Mouse (Mus musculus): ENCODE results near the gene Akt3.

Gene Akt3

DNA sequence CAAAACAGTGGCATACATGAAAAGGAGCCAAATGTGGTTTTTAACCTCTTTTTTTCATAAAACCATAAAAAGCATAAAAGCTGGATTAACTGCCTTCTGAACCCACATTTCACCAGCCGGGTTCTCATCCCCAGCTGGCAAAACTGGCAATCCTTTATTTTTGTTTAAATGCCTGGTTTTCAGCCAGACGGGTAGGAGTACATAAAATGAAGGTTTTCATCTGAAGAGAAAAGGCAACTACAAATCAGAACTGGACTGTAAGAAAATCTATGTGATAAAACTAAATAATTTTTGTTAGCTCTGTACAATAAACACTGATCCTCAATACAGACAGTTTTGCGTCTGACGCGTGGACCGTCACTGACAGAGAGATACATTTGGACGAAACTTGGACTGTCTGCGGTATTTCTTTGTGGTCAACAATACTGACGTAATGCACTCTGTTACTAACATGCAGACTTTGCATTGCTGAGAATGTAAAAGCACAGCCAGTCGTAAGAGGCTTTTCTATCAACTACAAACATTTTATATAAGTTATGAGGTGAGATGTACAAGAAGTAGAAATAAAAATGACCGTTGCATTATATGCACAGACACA, 206.5 kb downstream of the Akt3 start:
- no peak for DNase-seq (ENCODE audit: low spot score in 2 of 2)

- no peak for DNase-seq (ENCODE audit: low spot score in 2 of 2)
These were observed 209.2 kb downstream of the Akt3 start for GRCm38 (mm10) chr1:177048773-177049172.

DNA sequence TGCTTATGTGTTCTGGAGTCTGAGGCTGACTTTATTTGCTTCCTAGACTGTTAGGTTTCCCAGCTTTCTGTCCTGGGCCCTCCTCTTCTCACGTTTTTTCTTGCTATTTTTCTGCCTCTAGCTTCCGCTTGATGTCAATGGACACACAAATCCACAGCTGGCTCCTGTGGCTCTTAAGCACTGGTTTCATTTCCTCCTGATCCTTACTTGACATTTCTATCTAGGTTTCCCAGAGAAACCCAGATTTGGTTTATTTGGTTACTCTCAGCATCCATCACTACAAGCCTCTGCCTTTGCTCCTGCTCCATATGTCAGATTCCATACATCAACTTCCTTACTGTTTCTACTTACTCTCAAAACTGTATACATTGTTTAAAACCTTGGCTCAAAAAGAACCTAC, 211.0 kb downstream of the Akt3 start:
- no peak for DNase-seq (ENCODE audit: low spot score in 2 of 2)

DNA sequence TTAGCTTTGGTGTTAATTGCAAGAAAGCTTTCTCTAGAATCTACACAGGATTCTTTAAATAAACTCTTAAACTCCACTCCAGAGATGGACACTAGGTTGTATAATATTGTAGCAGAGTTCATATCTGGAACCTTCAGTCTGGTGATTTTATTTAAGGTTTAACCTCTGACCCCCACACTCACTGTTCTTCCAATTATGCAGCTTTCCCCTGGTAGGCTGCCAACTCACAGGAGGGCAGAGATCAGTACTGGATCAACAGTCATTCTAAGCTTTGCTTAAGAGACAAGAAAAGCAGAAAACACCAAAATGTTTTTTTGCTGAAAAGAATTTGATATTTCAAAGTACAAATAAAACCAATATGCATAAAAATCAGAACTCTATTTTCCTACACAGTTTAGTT, 212.1 kb downstream of the Akt3 start:
- no peak for DNase-seq (ENCODE audit: low spot score in 2 of 2)

DNA sequence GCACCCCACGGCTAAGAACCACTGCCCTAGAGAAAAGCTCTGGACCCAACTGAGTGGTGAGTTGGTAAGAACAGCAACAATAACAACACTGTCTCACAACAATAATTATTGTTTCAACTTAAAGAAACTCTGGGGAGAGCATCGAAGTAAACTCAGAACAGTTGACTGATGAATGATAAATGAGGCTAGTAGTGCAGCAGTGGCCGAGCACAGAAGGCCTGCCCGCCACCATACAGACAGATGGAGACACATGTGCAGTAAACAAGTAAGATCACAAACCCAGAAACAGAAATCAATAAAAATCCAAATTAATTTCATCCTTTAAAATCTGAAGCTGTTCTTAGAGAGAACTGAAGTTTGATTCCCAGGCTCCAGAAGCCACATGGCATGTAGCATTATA, 217.9 kb downstream of the Akt3 start:
- no peak for DNase-seq (ENCODE audit: low spot score in 2 of 2)

- no peak for DNase-seq (ENCODE audit: low spot score in 2 of 2)
These were observed 218.8 kb downstream of the Akt3 start for GRCm38 (mm10) chr1:177039093-177039674.

GRCm38 (mm10) chr1:177038383-177038782, 219.6 kb downstream of the Akt3 start:
- no peak for DNase-seq (ENCODE audit: low spot score in 2 of 2)

DNA sequence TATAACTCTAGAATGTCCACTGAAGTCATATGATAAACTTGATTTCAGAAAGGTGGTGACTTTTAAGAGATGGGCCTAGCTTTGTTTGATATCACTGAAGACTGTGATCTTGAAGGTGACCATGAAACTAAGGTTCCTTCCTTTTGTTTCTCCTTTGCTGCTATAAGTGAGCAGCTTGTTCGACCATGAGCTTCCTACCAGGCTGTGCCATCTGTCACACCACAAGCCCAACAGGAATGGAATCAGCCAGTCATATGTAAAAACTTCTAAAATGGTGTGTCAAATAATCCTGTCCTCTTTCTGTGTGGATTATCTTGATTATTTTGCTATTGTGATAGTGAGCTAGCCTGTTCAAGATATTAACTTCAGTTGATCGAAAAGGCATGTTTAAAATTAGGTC, 222.5 kb downstream of the Akt3 start:
- no peak for DNase-seq (ENCODE audit: low spot score in 2 of 2)

GRCm38 (mm10) chr1:177032233-177032632, 225.8 kb downstream of the Akt3 start:
- no peak for DNase-seq (ENCODE audit: low spot score in 2 of 2)

GRCm38 (mm10) chr1:177031196-177031595, 226.8 kb downstream of the Akt3 start:
- no peak for DNase-seq (ENCODE audit: low spot score in 2 of 2)

DNA sequence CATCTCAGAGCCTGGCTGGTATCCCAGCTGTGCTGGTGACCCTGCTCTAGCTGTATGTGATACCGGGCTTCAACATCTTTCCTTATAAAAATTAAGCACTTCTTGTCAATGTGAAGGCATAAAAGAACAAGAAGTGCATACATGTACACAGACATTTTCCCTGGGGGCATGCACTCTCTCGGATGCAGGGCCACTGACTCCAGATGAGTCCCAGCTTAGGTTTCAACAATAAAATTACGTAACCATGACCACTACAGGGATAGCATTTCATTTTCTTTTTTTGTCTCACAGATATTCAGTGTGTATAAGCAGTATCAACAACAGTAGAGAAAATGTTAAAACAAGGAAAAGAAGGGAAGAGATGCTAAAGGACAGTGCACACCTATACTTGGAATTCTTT, 227.3 kb downstream of the Akt3 start:
- no peak for DNase-seq (ENCODE audit: low spot score in 2 of 2)

DNA sequence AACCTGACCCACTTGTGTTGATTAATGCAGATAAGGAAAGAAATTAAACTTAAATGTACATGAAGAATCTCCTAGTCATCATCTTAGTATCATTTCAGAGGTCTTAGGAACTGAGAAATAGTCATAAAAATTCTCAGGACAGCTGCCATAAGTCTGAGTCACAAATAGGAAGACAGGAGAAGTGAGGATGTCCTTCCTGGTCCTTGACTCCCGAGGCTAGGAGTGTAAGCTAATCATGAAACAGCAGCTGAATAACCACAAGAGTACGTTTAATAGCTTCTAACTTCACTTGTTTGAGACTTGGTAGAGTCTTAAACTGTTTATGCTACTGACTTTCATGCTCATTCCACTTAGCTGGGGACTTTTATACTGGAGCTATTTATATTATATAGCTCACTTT, 229.0 kb downstream of the Akt3 start:
- no peak for DNase-seq (ENCODE audit: low spot score in 2 of 2)

DNA sequence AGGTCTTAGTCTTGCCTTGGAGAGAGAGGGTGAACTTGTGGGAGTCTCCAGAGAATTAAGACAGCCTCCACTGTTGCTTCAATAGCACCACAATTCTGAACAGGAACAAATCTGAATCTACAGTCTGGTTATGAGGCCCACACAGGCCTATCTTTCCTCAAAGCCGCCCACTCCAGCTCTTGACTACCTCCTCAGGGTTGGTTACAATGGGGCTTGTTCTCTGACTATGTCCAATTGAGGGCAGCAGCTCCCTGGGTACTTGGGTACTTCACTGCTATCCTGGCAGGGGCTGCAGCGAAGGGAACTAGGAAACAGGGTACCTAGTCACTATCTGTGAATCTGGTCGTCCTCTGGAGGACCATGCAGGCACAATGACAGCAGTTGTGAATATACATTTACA, 230.3 kb downstream of the Akt3 start:
- no peak for DNase-seq (ENCODE audit: low spot score in 2 of 2)

- no peak for DNase-seq (ENCODE audit: low spot score in 2 of 2)
These were observed 235.3 kb downstream of the Akt3 start for GRCm38 (mm10) chr1:177022751-177023150.

- no peak for DNase-seq (ENCODE audit: low spot score in 2 of 2)
These were observed 238.3 kb downstream of the Akt3 start for GRCm38 (mm10) chr1:177019668-177020067.

GRCm38 (mm10) chr1:177018750-177019149, 239.3 kb downstream of the Akt3 start:
- DNase-seq (ENCODE audit: low spot score in 2 of 2), result no peak

DNA sequence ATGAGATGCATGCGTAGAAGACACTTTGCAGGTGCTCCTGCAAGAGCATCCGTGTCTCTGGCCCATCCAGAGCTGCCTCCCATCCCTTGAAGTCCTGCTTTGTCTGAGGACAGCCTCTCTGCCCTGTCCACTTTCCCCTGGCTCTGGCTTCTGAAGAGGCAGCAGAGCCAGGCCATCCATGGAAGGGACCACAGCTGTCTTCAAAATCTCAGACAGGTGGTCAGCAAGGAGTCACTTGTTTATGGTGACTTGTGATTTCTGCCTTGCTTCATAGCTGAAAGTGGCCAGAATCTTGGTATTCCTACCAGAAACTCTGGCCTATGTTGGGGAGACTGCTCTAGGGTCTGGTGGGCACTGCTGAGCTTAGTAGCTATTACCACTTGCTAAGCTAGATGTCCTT, 241.3 kb downstream of the Akt3 start:
- no peak for DNase-seq (ENCODE audit: low spot score in 2 of 2)

DNA sequence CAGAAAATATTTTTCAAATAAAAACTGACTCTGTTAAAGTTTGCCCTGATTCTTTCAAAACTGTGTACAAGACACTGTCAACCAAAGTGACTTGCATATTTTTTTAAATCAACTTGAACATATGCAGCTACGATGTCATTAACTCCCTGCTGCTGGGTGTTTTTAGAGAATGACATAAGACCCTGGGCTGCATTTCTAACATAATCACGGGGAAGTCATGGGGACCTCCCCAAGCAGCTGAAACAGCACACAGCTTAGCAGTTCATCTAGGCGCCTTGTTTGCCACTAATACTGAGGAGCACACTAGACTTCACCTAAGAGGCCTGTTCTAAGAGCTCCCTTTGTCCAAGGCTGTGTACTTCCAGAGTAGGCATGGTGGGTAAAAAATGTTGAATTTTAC, 242.1 kb downstream of the Akt3 start:
- no peak for DNase-seq (ENCODE audit: low spot score in 2 of 2)

DNA sequence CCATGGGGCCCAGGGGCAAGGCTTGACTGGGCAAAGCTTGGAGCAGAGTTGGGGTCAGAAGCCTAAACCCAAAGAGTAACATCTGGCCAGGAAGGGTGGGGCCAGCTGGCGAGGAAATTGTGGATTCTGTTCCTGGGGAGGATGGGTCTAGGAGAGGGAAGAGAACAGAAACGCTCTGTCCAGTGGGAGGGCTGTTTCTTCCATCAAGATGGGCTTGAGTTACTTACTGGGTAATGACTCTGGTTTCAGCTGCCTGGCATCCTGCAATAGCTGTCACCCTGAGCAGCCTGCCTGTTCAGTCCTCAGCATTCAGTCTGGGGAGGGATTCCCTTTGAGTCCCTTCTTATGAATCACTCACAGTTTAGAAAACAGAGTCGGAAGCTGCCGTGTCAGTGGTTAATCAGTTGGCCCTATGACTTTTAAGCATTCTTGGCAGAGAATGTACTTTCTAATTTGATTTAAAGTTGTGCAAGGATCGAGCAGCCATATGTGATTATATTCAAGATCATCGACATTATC, 243.0 kb downstream of the Akt3 start:
- DNase-seq (ENCODE audit: low spot score in 2 of 2), result no peak

DNA sequence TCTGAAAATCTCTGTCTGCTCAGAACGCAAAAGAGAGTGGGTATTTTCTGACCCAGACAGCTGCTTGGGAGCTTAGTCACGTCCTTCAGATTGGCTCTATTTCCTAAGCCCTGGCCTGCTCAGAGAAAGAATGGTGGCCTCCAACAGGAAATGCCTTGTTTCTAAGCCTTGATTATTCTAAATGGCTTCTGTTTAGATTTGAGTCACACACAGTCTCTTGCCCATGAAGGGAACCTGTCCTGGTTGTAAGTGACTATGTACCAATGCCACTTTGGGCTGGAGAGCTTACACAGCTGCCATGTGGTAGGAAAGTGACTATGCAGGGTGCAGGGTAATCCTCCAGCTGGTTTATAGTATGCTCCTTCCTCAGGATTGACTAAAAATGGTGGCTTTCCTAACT, 243.7 kb downstream of the Akt3 start:
- DNase-seq (ENCODE audit: low spot score in 2 of 2), result no peak

- no peak for DNase-seq (ENCODE audit: low spot score in 2 of 2)
These were observed 244.2 kb downstream of the Akt3 start for GRCm38 (mm10) chr1:177013776-177014175.

GRCm38 (mm10) chr1:177013313-177013712, 244.7 kb downstream of the Akt3 start:
- DNase-seq (ENCODE audit: low spot score in 2 of 2), result no peak

DNA sequence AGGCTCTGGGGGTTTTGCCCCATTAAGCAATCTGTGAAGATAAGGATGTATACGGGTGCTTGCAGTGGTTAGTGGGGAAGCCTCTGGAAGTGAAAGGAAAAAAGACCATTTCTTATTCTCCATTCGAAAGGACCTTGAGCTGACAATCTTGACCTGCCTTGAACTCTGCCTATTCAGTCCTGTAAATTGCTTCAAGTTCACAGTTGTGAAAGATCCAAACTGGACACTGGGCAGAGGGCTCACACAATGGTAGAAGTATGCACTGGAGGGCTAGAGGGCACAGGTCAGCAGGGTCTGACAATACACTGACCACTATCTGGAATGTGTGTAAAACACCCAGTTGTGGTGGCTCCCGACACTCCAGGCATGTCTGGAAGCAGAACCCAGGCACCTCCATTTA, 245.2 kb downstream of the Akt3 start:
- no peak for DNase-seq (ENCODE audit: low spot score in 2 of 2)

- no peak for DNase-seq (ENCODE audit: low spot score in 2 of 2)
These were observed 246.3 kb downstream of the Akt3 start for GRCm38 (mm10) chr1:177011688-177012087.

Data from cerebellum, postnatal 4 days (tissue).